Mouse (Mus musculus): ENCODE data around the gene Ces1c. TPM values are rescaled to one million over a fixed set of nuclear protein-coding genes. Genes with fewer than 3 reads are reported as not detected.

The Ces1c gene
- polyA plus RNA-seq, 1 experiment from 2014 or later: not detected

GRCm38 (mm10) chr8:93091324-93091723 is 39.8 kb downstream of the Ces1c start:
- no peaks in the 10 kb centered on the region for H3K36me3 ChIP-seq
- H3K4me3 ChIP-seq: no peak overlapping the region
- peaks cover 15% of the 10 kb centered on the region for H3K4me1 ChIP-seq
- no peak overlapping the region for H3K27ac ChIP-seq
- no peak for DNase-seq (ENCODE audit: low spot score)
- H3K27me3 ChIP-seq (ENCODE audit: low read depth, poor library complexity, severe bottlenecking): no peaks in the 10 kb centered on the region
- H3K9me3 ChIP-seq (replicated peaks): no peaks in the 10 kb centered on the region
- WGBS: 79% methylated on average over 1 of the region's 1 CpGs

- Histone ChIP-seq H3K27ac (peak overlapping the region; percentile 83), H3K27me3 (ENCODE audit: low read depth, poor library complexity, severe bottlenecking) (no peaks in the 10 kb centered on the region), H3K4me3 (peak overlapping the region; percentile 33), H3K9me3 (replicated peaks) (no peaks in the 10 kb centered on the region), H3K4me1 (peaks cover 15% of the 10 kb centered on the region), H3K36me3 (no peaks in the 10 kb centered on the region)
- 9% methylated on average over 2 of the region's 2 CpGs for WGBS
- DNase-seq (ENCODE audit: low spot score): peak; percentile 70
Observed at GRCm38 (mm10) chr8:93088686-93089122, 42.4 kb downstream of the Ces1c start.

GRCm38 (mm10) chr8:93088193-93088592 is 42.9 kb downstream of the Ces1c start:
- Histone ChIP-seq H3K27me3 (ENCODE audit: low read depth, poor library complexity, severe bottlenecking) (no peaks in the 10 kb centered on the region), H3K9me3 (replicated peaks) (no peaks in the 10 kb centered on the region), H3K4me1 (peaks cover 15% of the 10 kb centered on the region), H3K4me3 (peak overlapping the region; percentile 33), H3K27ac (peak overlapping the region; percentile 83), H3K36me3 (no peaks in the 10 kb centered on the region)
- DNase-seq (ENCODE audit: low spot score): no peak
- WGBS: 37% methylated on average over 7 of the region's 7 CpGs

- no peak for DNase-seq (ENCODE audit: low spot score)
- Histone ChIP-seq H3K4me3 (no peak within 1 kb of the TSS), H3K9me3 (replicated peaks) (no peaks in the 10 kb centered on the region), H3K27ac (no peak within 1 kb of the TSS), H3K27me3 (ENCODE audit: low read depth, poor library complexity, severe bottlenecking) (no peaks in the 10 kb centered on the region), H3K36me3 (no peaks in the 10 kb centered on the region), H3K4me1 (no peaks in the 10 kb centered on the region)
- 79% methylated on average over 2 of the region's 2 CpGs for WGBS
Observed at GRCm38 (mm10) chr8:93079887-93080286, 51.2 kb downstream of the Ces1c start, which contains the start of gene Ces1b. Gene Ces1b (minus strand): TSS chr8:93080017.

- Histone ChIP-seq H3K4me3 (no peak overlapping the region), H3K9me3 (replicated peaks) (no peaks in the 10 kb centered on the region), H3K27me3 (ENCODE audit: low read depth, poor library complexity, severe bottlenecking) (no peaks in the 10 kb centered on the region), H3K4me1 (no peaks in the 10 kb centered on the region), H3K27ac (no peak overlapping the region), H3K36me3 (no peaks in the 10 kb centered on the region)
- DNase-seq (ENCODE audit: low spot score): no peak
- 90% methylated on average over 4 of the region's 4 CpGs for WGBS
Observed at GRCm38 (mm10) chr8:93075251-93075650, 55.8 kb downstream of the Ces1c start.

GRCm38 (mm10) chr8:93063416-93064117 is 67.5 kb downstream of the Ces1c start:
- DNase-seq (ENCODE audit: low spot score): no peak
- no peak overlapping the region for H3K27ac ChIP-seq
- no peaks in the 10 kb centered on the region for H3K27me3 ChIP-seq (ENCODE audit: low read depth, poor library complexity, severe bottlenecking)
- H3K9me3 ChIP-seq (replicated peaks): no peaks in the 10 kb centered on the region
- no peak overlapping the region for H3K4me3 ChIP-seq
- WGBS: 83% methylated on average over 3 of the region's 3 CpGs
- H3K4me1 ChIP-seq: no peaks in the 10 kb centered on the region
- H3K36me3 ChIP-seq: no peaks in the 10 kb centered on the region

GRCm38 (mm10) chr8:93059185-93059584 is 71.9 kb downstream of the Ces1c start:
- Histone ChIP-seq H3K36me3 (no peaks in the 10 kb centered on the region), H3K27me3 (ENCODE audit: low read depth, poor library complexity, severe bottlenecking) (no peaks in the 10 kb centered on the region), H3K4me3 (no peak overlapping the region), H3K27ac (no peak overlapping the region), H3K9me3 (replicated peaks) (no peaks in the 10 kb centered on the region), H3K4me1 (peaks cover 3% of the 10 kb centered on the region; the same call in 1 of the 2 replicates)
- 26% methylated on average over 2 of the region's 2 CpGs for WGBS
- peak; percentile 77 for DNase-seq (ENCODE audit: low spot score)

- Histone ChIP-seq H3K4me3 (no peak overlapping the region), H3K27ac (no peak overlapping the region), H3K9me3 (replicated peaks) (no peaks in the 10 kb centered on the region), H3K27me3 (ENCODE audit: low read depth, poor library complexity, severe bottlenecking) (no peaks in the 10 kb centered on the region), H3K4me1 (peaks cover 3% of the 10 kb centered on the region; the same call in 1 of the 2 replicates), H3K36me3 (no peaks in the 10 kb centered on the region)
- no peak for DNase-seq (ENCODE audit: low spot score)
- 39% methylated on average over 2 of the region's 2 CpGs for WGBS
Observed at GRCm38 (mm10) chr8:93055238-93055637, 75.8 kb downstream of the Ces1c start.

Other genes with a start within 250 kb of the Ces1c start
- gene Capns2, start 229.9 kb downstream of the Ces1c start, polyA plus RNA-seq (2016; fragmentation: Nextera tagmentation; extraction: Ambion mirVana): 0.43 and 0.49 TPM in 2 replicates
- 0.13 and 0.15 TPM in 2 replicates for gene Slc6a2, start 171.2 kb downstream of the Ces1c start, polyA plus RNA-seq (2016; fragmentation: Nextera tagmentation; extraction: Ambion mirVana)
- gene Ces1a, start 83.1 kb downstream of the Ces1c start, polyA plus RNA-seq (2016; fragmentation: Nextera tagmentation; extraction: Ambion mirVana): not detected in 2 replicates
- gene Ces1b, start 51.3 kb downstream of the Ces1c start, polyA plus RNA-seq (2016; fragmentation: Nextera tagmentation; extraction: Ambion mirVana): not detected in 2 replicates
- 0.20 and 0.24 TPM in 2 replicates for gene Ces1d, start 66.6 kb upstream of the Ces1c start, polyA plus RNA-seq (2016; fragmentation: Nextera tagmentation; extraction: Ambion mirVana)
- not detected in 2 replicates for gene Ces1e, start 98.3 kb upstream of the Ces1c start, polyA plus RNA-seq (2016; fragmentation: Nextera tagmentation; extraction: Ambion mirVana)
- gene Ces1f, start 148.5 kb upstream of the Ces1c start, polyA plus RNA-seq (2016; fragmentation: Nextera tagmentation; extraction: Ambion mirVana): not detected in 2 replicates
- not detected in 2 replicates for gene Ces1g, start 206.0 kb upstream of the Ces1c start, polyA plus RNA-seq (2016; fragmentation: Nextera tagmentation; extraction: Ambion mirVana)
- not detected in 2 replicates for gene Ces1h, start 248.4 kb upstream of the Ces1c start, polyA plus RNA-seq (2016; fragmentation: Nextera tagmentation; extraction: Ambion mirVana)

Data from limb, embryonic 10.5 days (tissue).